Mouse (Mus musculus): ENCODE results near the gene Ccm2. TPM values are rescaled to one million over a fixed set of nuclear protein-coding genes. Genes with fewer than 3 reads are reported as not detected.

The Ccm2 gene
- total and polyA plus RNA-seq, 3 experiments: 30.4 to 34.5 (median 32.7) TPM

GRCm38 (mm10) chr11:6576151-6576550, 29.5 kb downstream of the Ccm2 start:
- Histone ChIP-seq H3K4me3 (replicated peaks in 1 of 3; ENCODE audit: low read depth in 2 of 3, low read length in 2 of 3, poor library complexity in 1 of 3) (no peak overlapping the region), H3K27ac (ENCODE audit: insufficient read depth, low read depth) (no peak overlapping the region), H3K9ac (ENCODE audit: insufficient read depth, low read depth) (no peak overlapping the region), H3K79me2 (replicated peaks; ENCODE audit: control insufficient read depth, extremely low read depth, insufficient read depth, poor library complexity, severe bottlenecking) (no peaks in the 10 kb centered on the region), H3K4me2 (ENCODE audit: insufficient read depth, low read depth, poor library complexity, severe bottlenecking) (no peak overlapping the region), H3K36me3 (replicated peaks in 1 of 2; ENCODE audit: control insufficient read depth in 1 of 2, insufficient read depth in 1 of 2, low read length in 1 of 2) (peaks cover 28 to 65% of the 10 kb centered on the region in 2 experiments), H3K27me3 (replicated peaks) (no peaks in the 10 kb centered on the region), H3K4me1 (ENCODE audit: control insufficient read depth in 1 of 2, insufficient read depth in 2 of 2) (peaks cover 0 to 12% of the 10 kb centered on the region in 2 experiments; a peak in 2 of 4 replicates), H3K9me3 (replicated peaks; ENCODE audit: low read length) (no peaks in the 10 kb centered on the region)
- TF ChIP-seq MAFK (IDR thresholded peaks at IDR 0.05; ENCODE audit: insufficient replicate concordance, low read length) (no peak), IRF4 (IDR thresholded peaks at IDR 0.05; ENCODE audit: low read depth, low read length) (no peak), SIN3A (IDR thresholded peaks at IDR 0.05; ENCODE audit: low read length) (no peak), TBP (conservative IDR thresholded peaks at IDR 0.05; ENCODE audit: low read depth, low read length) (no peak), MYC (IDR thresholded peaks at IDR 0.05; ENCODE audit: low read depth, low read length) (no peak), RCOR1 (conservative IDR thresholded peaks at IDR 0.05; ENCODE audit: low read depth, low read length) (no peak), ZKSCAN1 (IDR thresholded peaks at IDR 0.05; ENCODE audit: borderline replicate concordance, low read depth, low read length) (no peak), BHLHE40 (IDR thresholded peaks at IDR 0.05; ENCODE audit: low read depth, low read length) (no peak), RAD21 (IDR thresholded peaks at IDR 0.05; ENCODE audit: low read depth, low read length) (no peak), NRF1 (IDR thresholded peaks at IDR 0.05; ENCODE audit: low read depth, low read length) (no peak), E2F4 (IDR thresholded peaks at IDR 0.05; ENCODE audit: insufficient replicate concordance, low read depth, low read length) (no peak), MAZ (IDR thresholded peaks at IDR 0.05; ENCODE audit: low read depth, low read length) (no peak), EP300 (IDR thresholded peaks at IDR 0.05; ENCODE audit: low read length) (no peak)
- dilution Hi-C loops (cut with MboI; ENCODE audit: extremely low pct_ligation_motif_present, extremely low pct_unique_long_range_greater_than_20kb, low sequenced_read_pairs) (no loop called here), in situ Hi-C loops (cut with MboI; ENCODE audit: low pct_ligation_motif_present, low pct_unique_long_range_greater_than_20kb, low sequenced_read_pairs) (no loop called here)
- no peak for DNase-seq (ENCODE audit: extremely low read depth)

DNA sequence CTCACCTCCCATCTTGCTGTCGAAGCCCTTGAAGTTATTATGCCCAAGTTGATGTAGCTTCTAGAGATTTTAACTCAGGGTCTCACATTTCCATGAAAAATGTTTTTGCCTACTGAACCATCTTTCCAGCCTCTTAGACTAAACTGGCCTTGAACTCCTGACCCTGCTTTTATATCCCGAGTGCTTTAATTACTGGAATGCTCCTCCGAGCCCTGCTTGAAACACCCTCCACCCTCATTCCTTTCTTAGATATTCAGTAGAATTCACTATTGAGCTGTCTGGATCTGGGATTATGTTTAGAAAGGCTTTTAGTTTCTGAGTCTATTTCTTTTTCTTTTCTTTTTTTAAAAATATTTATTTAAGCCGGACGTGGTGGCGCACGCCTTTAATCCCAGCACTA, 32.7 kb downstream of the Ccm2 start:
- no peak overlapping the region for H3K27ac ChIP-seq (ENCODE audit: insufficient read depth, low read depth)
- H3K9ac ChIP-seq (ENCODE audit: insufficient read depth, low read depth): no peak overlapping the region
- in situ Hi-C loops (cut with MboI; ENCODE audit: low pct_ligation_motif_present, low pct_unique_long_range_greater_than_20kb, low sequenced_read_pairs) (no loop called here), dilution Hi-C loops (cut with MboI; ENCODE audit: extremely low pct_ligation_motif_present, extremely low pct_unique_long_range_greater_than_20kb, low sequenced_read_pairs) (no loop called here)
- DNase-seq (ENCODE audit: extremely low read depth): no peak
- no peaks in the 10 kb centered on the region for H3K9me3 ChIP-seq (replicated peaks; ENCODE audit: low read length)
- H3K27me3 ChIP-seq (replicated peaks): no peaks in the 10 kb centered on the region
- H3K36me3 ChIP-seq (replicated peaks in 1 of 2; ENCODE audit: control insufficient read depth in 1 of 2, insufficient read depth in 1 of 2, low read length in 1 of 2): peaks cover 19 to 55% of the 10 kb centered on the region in 2 experiments
- H3K4me3 ChIP-seq (replicated peaks in 1 of 3; ENCODE audit: low read depth in 2 of 3, low read length in 2 of 3, poor library complexity in 1 of 3): no peak overlapping the region
- no peaks in the 10 kb centered on the region for H3K79me2 ChIP-seq (replicated peaks; ENCODE audit: control insufficient read depth, extremely low read depth, insufficient read depth, poor library complexity, severe bottlenecking)
- no peak overlapping the region for H3K4me2 ChIP-seq (ENCODE audit: insufficient read depth, low read depth, poor library complexity, severe bottlenecking)
- H3K4me1 ChIP-seq (ENCODE audit: control insufficient read depth in 1 of 2, insufficient read depth in 2 of 2): peaks cover 4 to 34% of the 10 kb centered on the region in 2 experiments
- TF ChIP-seq IRF4 (IDR thresholded peaks at IDR 0.05; ENCODE audit: low read depth, low read length) (no peak), NRF1 (IDR thresholded peaks at IDR 0.05; ENCODE audit: low read depth, low read length) (no peak), POLR2A (IDR thresholded peaks at IDR 0.05; ENCODE audit: low read depth, low read length) (no peak), ZC3H11A (IDR thresholded peaks at IDR 0.05; ENCODE audit: low read depth, low read length) (no peak), USF1 (IDR thresholded peaks at IDR 0.05; ENCODE audit: low read depth, low read length) (no peak), CHD1 (IDR thresholded peaks at IDR 0.05; ENCODE audit: low read depth, low read length) (no peak), SIN3A (IDR thresholded peaks at IDR 0.05; ENCODE audit: low read length) (no peak), ETS1 (conservative IDR thresholded peaks at IDR 0.05; ENCODE audit: low read depth, low read length) (no peak)
